Mouse (Mus musculus): ENCODE results near the gene Adap1. TPM values are rescaled to one million over a fixed set of nuclear protein-coding genes. Genes with fewer than 3 reads are reported as not detected.
A peak's percentile ranks its signal among the peaks of the same experiment; 100 is the strongest.

Adap1 gene
- polyA plus RNA-seq, 1 experiment from 2014 or later, result 57.5 TPM

DNA sequence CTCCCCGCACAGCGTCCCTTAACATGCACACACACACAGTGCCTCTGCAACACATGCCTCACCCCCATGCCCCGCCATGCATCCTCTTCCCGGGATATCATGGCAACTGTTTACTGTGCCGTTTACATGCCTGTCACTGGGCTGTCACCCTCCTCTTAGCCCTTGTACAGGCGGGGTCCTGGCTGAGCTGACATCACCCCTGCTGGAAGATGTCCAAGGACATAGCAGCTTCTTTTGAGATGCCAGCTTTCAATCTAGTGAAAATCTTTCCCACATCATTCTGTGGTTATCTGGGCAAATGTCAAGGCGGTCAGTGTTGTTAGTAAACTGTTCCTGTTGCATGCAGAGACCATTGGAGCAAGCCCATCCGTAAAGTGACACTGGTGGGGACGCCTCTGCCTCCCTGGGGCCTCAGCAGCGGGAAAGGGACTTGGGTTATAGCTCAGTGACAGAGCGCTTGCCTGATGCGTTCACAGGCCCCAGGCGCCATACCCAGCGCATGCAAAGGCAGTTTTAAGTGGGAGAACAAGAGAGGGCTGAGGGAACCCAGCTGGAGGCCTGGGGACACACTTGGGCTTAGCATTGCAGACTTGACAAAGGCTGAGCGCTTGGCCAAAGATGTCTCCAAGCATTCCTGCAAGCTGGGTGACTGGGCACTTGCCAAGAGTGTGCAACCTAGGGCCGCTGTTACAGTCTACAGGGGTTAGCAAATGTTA, 54.5 kb downstream of the Adap1 start:
- H3K27me3 ChIP-seq (replicated peaks; ENCODE audit: control insufficient read depth, insufficient read depth, low read length), result no peaks in the 10 kb centered on the region
- no peak overlapping the region for H3K4me2 ChIP-seq (ENCODE audit: low read length)
- H3K4me3 ChIP-seq (ENCODE audit: low read length), result no peak overlapping the region
- H3K27ac ChIP-seq (ENCODE audit: low read depth, low read length), result peak overlapping the region; percentile 51; the same call in 1 of the 2 replicates
- ATAC-seq, result no peak
- no peak overlapping the region for H3K9ac ChIP-seq (ENCODE audit: low read depth, low read length)
- no peaks in the 10 kb centered on the region for H3K4me1 ChIP-seq (ENCODE audit: control insufficient read depth, insufficient read depth, low read depth, low read length)
- WGBS, result 57% methylated on average over 16 of the region's 16 CpGs
- no peaks in the 10 kb centered on the region for H3K9me3 ChIP-seq (ENCODE audit: control insufficient read depth, low read length)
- peaks cover 21% of the 10 kb centered on the region for H3K36me3 ChIP-seq (ENCODE audit: control insufficient read depth, insufficient read depth, low read length)

DNA sequence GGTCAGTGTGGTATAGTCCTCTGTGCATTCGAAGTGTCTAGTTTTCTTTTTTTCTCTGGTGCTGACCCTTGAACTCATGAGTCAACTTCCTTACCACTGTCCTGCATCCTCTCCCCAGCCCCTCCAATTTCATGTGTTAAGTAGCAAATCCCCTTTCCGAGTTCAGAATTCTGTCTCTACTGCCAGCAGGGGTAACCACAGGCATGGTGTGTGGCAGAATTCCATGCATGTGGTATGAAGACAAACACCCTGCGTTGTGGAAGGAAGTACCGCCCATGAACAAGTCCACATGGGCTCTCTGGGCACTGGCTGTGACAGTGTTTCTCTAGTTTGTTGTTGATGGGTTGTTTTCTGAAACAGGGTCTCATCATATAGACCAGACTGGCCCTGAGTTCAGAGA, 57.8 kb downstream of the Adap1 start:
- no peak for ATAC-seq
- H3K27me3 ChIP-seq (replicated peaks; ENCODE audit: control insufficient read depth, insufficient read depth, low read length), result no peaks in the 10 kb centered on the region
- no peaks in the 10 kb centered on the region for H3K4me1 ChIP-seq (ENCODE audit: control insufficient read depth, insufficient read depth, low read depth, low read length)
- H3K9ac ChIP-seq (ENCODE audit: low read depth, low read length), result no peak overlapping the region
- H3K4me3 ChIP-seq (ENCODE audit: low read length), result no peak overlapping the region
- peaks cover 37% of the 10 kb centered on the region for H3K36me3 ChIP-seq (ENCODE audit: control insufficient read depth, insufficient read depth, low read length)
- no peaks in the 10 kb centered on the region for H3K9me3 ChIP-seq (ENCODE audit: control insufficient read depth, low read length)
- no peak overlapping the region for H3K4me2 ChIP-seq (ENCODE audit: low read length)
- no peak overlapping the region for H3K27ac ChIP-seq (ENCODE audit: low read depth, low read length)
- WGBS, result 90% methylated on average over 4 of the region's 4 CpGs

DNA sequence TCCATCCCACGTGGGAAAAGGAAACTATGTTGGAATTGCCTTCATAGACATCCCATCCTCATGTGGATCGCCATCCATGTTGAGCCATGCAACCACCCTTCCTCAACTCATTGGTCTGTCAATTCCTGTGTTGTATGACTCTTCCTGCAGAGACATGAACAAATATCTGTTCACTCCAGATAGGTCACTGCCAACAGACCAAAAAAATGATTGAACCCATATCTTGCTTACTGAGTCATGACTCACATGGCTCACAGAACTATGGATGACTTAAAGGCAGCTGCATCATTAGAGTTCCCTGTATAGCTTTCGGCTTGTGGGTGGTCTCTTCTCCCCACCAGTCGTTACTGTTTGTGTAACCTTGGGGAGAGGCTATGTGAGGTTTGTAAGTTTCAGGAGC, 64.0 kb downstream of the Adap1 start:
- no peak overlapping the region for H3K4me3 ChIP-seq (ENCODE audit: low read length)
- no peaks in the 10 kb centered on the region for H3K27me3 ChIP-seq (replicated peaks; ENCODE audit: control insufficient read depth, insufficient read depth, low read length)
- no peak overlapping the region for H3K9ac ChIP-seq (ENCODE audit: low read depth, low read length)
- no peaks in the 10 kb centered on the region for H3K9me3 ChIP-seq (ENCODE audit: control insufficient read depth, low read length)
- H3K36me3 ChIP-seq (ENCODE audit: control insufficient read depth, insufficient read depth, low read length), result peaks cover 25% of the 10 kb centered on the region
- H3K27ac ChIP-seq (ENCODE audit: low read depth, low read length), result no peak overlapping the region
- H3K4me1 ChIP-seq (ENCODE audit: control insufficient read depth, insufficient read depth, low read depth, low read length), result no peaks in the 10 kb centered on the region; the same call in 1 of the 2 replicates
- H3K4me2 ChIP-seq (ENCODE audit: low read length), result no peak overlapping the region
- WGBS, result 90% methylated on average over 4 of the region's 4 CpGs
- no peak for ATAC-seq

DNA sequence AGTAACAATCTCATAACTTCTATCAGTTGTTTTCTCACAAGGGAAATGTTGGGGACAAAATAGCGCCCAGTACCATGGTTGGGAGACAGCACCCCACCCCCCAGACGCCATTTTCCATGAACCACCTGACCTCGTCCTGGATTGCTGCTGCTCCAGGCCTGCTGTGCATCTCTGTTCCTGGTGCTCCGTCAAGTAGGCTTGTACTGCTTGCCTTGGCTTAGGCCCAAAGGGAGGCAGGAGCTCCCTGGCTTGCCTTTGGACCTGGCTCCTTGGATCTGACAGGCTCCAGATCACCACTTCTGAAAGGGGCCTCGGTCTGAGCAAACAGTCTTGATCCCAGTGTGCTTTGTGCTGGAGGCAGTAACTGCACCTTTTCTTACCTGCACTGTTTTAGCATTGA, 65.6 kb downstream of the Adap1 start:
- Histone ChIP-seq H3K36me3 (ENCODE audit: control insufficient read depth, insufficient read depth, low read length) (peaks cover 18% of the 10 kb centered on the region), H3K9me3 (ENCODE audit: control insufficient read depth, low read length) (no peaks in the 10 kb centered on the region)
- 87% methylated on average over 5 of the region's 5 CpGs for WGBS

DNA sequence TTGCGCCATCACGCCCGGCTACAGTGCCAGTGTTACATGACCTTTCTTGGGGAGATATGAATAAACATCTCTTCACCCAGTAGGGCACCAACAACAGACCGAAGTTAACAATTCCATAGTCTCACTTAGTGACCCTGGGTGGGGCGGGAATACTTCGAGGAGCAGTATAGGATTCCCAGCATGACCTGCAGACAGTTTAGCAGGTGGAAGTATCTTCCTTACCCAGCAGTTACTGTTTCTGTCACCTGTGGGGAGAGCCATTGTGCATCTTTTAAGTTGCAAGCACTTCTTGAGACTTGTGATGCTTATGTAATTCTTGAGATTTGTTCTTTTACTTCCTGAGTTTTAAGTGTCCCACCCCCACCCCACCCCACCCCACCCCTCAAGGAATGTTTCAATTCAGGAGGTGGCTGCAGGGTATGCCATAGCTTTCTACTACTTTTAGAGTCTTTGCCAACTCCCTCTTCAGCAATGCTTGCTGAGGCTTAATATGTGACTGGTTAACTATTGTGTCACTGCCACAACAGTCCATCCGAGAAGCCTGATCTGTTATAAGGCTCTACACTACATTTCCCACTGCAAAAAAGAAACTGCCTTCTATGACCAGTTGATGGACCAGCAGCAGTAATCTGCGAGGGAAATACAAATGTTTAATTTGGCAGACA, 66.9 kb downstream of the Adap1 start:
- H3K27me3 ChIP-seq (replicated peaks; ENCODE audit: control insufficient read depth, insufficient read depth, low read length), result no peaks in the 10 kb centered on the region
- no peak overlapping the region for H3K4me3 ChIP-seq (ENCODE audit: low read length)
- H3K9me3 ChIP-seq (ENCODE audit: control insufficient read depth, low read length), result no peaks in the 10 kb centered on the region
- H3K4me1 ChIP-seq (ENCODE audit: control insufficient read depth, insufficient read depth, low read depth, low read length), result peaks cover 18% of the 10 kb centered on the region
- 91% methylated on average over 8 of the region's 8 CpGs for WGBS
- ATAC-seq, result no peak
- H3K36me3 ChIP-seq (ENCODE audit: control insufficient read depth, insufficient read depth, low read length), result peaks cover 9% of the 10 kb centered on the region
- no peak overlapping the region for H3K4me2 ChIP-seq (ENCODE audit: low read length)
- no peak overlapping the region for H3K9ac ChIP-seq (ENCODE audit: low read depth, low read length)
- no peak overlapping the region for H3K27ac ChIP-seq (ENCODE audit: low read depth, low read length)

More for the DNA sequence above, 65.6 kb downstream of the Adap1 start:
- H3K9ac ChIP-seq (ENCODE audit: low read depth, low read length), result no peak overlapping the region
- H3K4me3 ChIP-seq (ENCODE audit: low read length), result no peak overlapping the region
- H3K27me3 ChIP-seq (replicated peaks; ENCODE audit: control insufficient read depth, insufficient read depth, low read length), result no peaks in the 10 kb centered on the region
- H3K4me2 ChIP-seq (ENCODE audit: low read length), result no peak overlapping the region
- ATAC-seq, result no peak
- peaks cover 5% of the 10 kb centered on the region for H3K4me1 ChIP-seq (ENCODE audit: control insufficient read depth, insufficient read depth, low read depth, low read length)
- H3K27ac ChIP-seq (ENCODE audit: low read depth, low read length), result no peak overlapping the region

DNA sequence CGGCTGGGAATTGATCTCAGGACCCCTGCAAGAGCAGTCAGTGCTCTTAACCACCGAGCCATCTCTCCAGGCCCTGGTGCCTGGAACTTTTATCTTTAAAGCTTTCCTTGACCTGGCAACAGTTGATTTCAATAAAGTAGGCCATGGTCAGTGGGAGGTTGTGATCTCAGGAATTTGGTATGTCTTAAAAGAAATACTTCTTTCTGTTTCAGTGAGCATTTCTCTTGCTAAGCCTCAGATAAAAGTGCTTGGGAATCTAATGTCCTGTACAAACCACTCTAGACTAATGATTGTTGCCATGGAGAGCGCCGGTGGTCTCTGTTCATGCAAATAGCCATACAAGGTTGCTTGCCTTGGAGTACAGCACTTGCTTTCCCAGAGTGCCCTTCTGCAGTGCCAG, 67.6 kb downstream of the Adap1 start:
- peaks cover 23% of the 10 kb centered on the region for H3K4me1 ChIP-seq (ENCODE audit: control insufficient read depth, insufficient read depth, low read depth, low read length)
- H3K27me3 ChIP-seq (replicated peaks; ENCODE audit: control insufficient read depth, insufficient read depth, low read length), result no peaks in the 10 kb centered on the region
- no peak for ATAC-seq
- no peak overlapping the region for H3K4me3 ChIP-seq (ENCODE audit: low read length)
- H3K9me3 ChIP-seq (ENCODE audit: control insufficient read depth, low read length), result no peaks in the 10 kb centered on the region
- peaks cover 4% of the 10 kb centered on the region for H3K36me3 ChIP-seq (ENCODE audit: control insufficient read depth, insufficient read depth, low read length)
- no peak overlapping the region for H3K4me2 ChIP-seq (ENCODE audit: low read length)
- no peak overlapping the region for H3K9ac ChIP-seq (ENCODE audit: low read depth, low read length)
- H3K27ac ChIP-seq (ENCODE audit: low read depth, low read length), result no peak overlapping the region
- WGBS, result 66% methylated on average over 4 of the region's 4 CpGs

DNA sequence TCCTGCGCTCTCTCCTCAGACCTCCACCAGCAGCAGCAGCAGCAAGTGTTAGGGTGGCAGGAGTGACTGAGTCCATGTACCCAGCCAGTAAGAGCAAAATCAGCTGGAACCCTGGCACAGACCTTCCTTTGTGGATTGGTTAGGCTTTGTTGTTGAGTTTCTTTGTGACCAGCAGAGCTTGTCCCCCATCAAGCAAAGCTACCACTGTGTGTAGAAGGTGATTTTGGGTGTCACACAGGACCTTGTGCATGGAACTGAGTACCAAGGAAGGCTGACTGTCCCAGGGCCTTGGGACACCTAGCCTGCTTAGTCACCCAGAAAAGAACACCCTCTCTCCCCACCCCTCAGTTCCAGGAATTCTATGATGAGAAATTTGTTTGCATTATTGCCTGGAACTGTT, 68.2 kb downstream of the Adap1 start:
- Histone ChIP-seq H3K4me3 (ENCODE audit: low read length) (no peak overlapping the region), H3K4me2 (ENCODE audit: low read length) (no peak overlapping the region), H3K9me3 (ENCODE audit: control insufficient read depth, low read length) (no peaks in the 10 kb centered on the region), H3K9ac (ENCODE audit: low read depth, low read length) (no peak overlapping the region), H3K4me1 (ENCODE audit: control insufficient read depth, insufficient read depth, low read depth, low read length) (peaks cover 23% of the 10 kb centered on the region), H3K27ac (ENCODE audit: low read depth, low read length) (no peak overlapping the region), H3K27me3 (replicated peaks; ENCODE audit: control insufficient read depth, insufficient read depth, low read length) (no peaks in the 10 kb centered on the region), H3K36me3 (ENCODE audit: control insufficient read depth, insufficient read depth, low read length) (peaks cover 4% of the 10 kb centered on the region; the same call in 1 of the 2 replicates)
- ATAC-seq, result no peak
- WGBS, result 100% methylated on average over 1 of the region's 1 CpGs

DNA sequence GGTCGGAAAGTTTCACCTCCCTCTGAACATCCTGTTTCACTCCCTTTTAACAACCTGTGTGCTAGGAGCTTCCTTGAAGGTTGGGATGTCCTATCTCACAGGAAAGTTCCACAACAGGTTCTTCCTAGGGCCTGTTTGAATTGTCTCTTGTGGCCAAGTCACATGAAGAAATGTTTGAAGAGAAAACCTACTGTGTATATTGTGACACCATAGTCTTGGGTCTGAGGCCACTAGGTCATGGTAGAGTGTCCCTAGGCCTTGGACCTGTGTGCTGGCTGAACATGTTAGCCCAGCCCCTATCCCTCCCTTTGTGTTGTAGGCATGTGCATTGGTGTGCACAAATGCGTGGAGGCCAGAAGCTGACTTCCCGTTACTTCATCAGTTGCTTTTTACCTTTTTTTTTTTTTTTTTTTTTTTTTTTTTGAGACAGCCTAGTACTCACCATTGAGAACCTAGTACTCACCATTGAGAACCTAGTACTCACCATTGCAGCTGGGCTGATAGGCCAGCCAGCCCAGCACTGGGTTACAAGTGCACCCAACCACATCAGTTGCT, 69.1 kb downstream of the Adap1 start:
- ATAC-seq, result no peak
- Histone ChIP-seq H3K9ac (ENCODE audit: low read depth, low read length) (no peak overlapping the region), H3K36me3 (ENCODE audit: control insufficient read depth, insufficient read depth, low read length) (peaks cover 3% of the 10 kb centered on the region; the same call in 1 of the 2 replicates), H3K4me1 (ENCODE audit: control insufficient read depth, insufficient read depth, low read depth, low read length) (peaks cover 27% of the 10 kb centered on the region), H3K9me3 (ENCODE audit: control insufficient read depth, low read length) (no peaks in the 10 kb centered on the region), H3K27me3 (replicated peaks; ENCODE audit: control insufficient read depth, insufficient read depth, low read length) (no peaks in the 10 kb centered on the region), H3K4me2 (ENCODE audit: low read length) (no peak overlapping the region), H3K4me3 (ENCODE audit: low read length) (no peak overlapping the region), H3K27ac (ENCODE audit: low read depth, low read length) (no peak overlapping the region)
- WGBS, result 91% methylated on average over 3 of the region's 3 CpGs

DNA sequence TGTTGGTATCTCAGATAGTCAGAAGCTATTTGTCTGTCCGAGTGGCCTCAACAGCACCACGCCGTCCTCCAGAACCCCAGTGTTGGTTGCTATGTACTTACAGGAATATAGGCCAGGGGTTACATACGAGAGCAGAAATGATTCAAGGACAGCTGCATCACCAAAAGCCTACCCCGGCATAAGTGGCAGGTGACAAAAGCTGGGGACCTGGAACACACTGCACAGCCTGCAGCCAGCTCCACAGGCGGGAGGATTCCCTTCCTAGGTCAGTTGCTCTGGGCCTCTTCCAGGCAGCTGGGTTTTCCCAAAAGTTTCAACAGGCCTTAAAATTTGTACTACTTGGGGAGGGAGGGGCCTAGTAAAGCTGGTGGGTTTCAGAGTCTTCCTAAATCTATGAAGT, 69.6 kb downstream of the Adap1 start:
- no peak for ATAC-seq
- Histone ChIP-seq H3K4me3 (ENCODE audit: low read length) (no peak overlapping the region), H3K36me3 (ENCODE audit: control insufficient read depth, insufficient read depth, low read length) (no peaks in the 10 kb centered on the region; the same call in 1 of the 2 replicates), H3K9me3 (ENCODE audit: control insufficient read depth, low read length) (no peaks in the 10 kb centered on the region), H3K27ac (ENCODE audit: low read depth, low read length) (no peak overlapping the region), H3K9ac (ENCODE audit: low read depth, low read length) (no peak overlapping the region), H3K4me2 (ENCODE audit: low read length) (no peak overlapping the region), H3K4me1 (ENCODE audit: control insufficient read depth, insufficient read depth, low read depth, low read length) (peaks cover 27% of the 10 kb centered on the region), H3K27me3 (replicated peaks; ENCODE audit: control insufficient read depth, insufficient read depth, low read length) (no peaks in the 10 kb centered on the region)
- 92% methylated on average over 6 of the region's 6 CpGs for WGBS
